Mouse (Mus musculus): Measurements from ENCODE around the gene Gm3164.
"Not testable (repeated sequence)": the region's sequence is repeated elsewhere in the genome, so short reads cannot be mapped to it uniquely, and the experiment has no call there.

DNA sequence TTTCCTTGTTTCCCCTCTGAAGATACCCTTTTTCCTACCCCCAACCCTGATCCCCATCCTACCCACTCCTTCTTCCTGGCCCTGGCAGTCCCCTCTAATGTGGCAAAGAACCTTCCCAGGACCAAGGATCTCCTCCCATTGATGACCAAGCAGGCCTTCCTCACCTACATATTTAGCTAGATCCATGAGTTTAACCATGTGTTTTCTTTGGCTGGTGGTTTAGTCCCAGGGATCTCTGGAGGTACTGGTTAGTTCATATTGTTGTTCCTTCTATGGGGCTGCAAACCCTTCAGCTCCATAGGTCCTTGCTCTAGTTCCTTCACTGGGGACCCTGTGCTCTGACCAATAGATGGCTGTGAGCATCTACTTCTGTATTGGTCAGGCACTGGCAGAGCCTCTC, 37.4 kb upstream of the Gm3164 start:
- not testable (repeated sequence) for TF ChIP-seq CTCF (IDR thresholded peaks at IDR 0.05; ENCODE audit: low read depth, low read length); TAL1 (conservative IDR thresholded peaks at IDR 0.05; ENCODE audit: low read depth, low read length); GATA2 (IDR thresholded peaks at IDR 0.05; ENCODE audit: borderline replicate concordance, low read depth, low read length)
